Mouse (Mus musculus): ENCODE measurements around the gene Wdr82. TPM values are rescaled to one million over a fixed set of nuclear protein-coding genes. Genes with fewer than 3 reads are reported as not detected.

Gene Wdr82
- polyA plus RNA-seq, 1 experiment from 2014 or later: 27.1 TPM

DNA sequence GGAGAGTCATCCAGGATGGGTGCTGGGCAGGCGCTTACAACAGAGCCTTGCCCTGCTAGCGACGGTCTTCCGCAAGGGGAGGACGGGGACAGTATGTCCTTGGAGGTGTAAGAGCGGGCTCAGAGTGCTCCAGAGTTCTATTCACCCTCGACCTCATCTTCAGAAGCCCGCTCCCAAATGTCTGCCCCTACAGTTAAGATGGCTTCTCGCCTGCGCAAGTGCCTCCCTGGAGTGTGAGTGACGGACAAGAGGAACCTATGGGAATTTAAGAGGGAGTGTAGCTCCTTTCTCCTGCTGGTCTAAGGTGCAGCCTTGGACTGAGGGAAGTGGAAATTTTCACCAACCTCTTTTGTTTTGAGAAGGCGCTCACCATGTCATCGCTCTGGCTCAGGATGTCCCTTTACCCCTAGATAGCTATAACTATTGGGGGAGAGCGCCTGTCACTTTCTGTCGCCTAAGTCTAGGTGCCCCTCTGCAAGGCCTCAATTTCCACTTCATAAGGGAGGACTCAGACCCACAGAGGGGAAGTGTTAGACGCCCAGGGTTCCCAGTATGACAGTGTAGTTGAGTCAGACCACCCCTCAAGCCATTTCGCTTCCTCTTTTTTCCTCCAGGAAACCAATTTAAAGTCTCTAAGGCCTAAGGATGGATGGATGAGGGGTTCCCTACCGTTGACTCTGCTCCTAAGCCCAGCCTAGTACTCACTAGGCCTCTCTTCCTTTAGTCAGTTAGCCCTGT is 29.0 kb downstream of the Wdr82 start, which contains the start of gene Ppm1m:
TSS of gene Ppm1m (minus strand) at position 212 of the 738 bp plus-strand sequence.
- Histone ChIP-seq H3K4me2 (replicated peaks; ENCODE audit: low read depth, low read length) (peak within 1 kb of the TSS; percentile 73), H3K9ac (ENCODE audit: low read depth, low read length) (peak within 1 kb of the TSS; percentile 78), H3K4me1 (ENCODE audit: control insufficient read depth, insufficient read depth, low read length) (peaks cover 30% of the 10 kb centered on the region), H3K27me3 (ENCODE audit: control insufficient read depth, insufficient read depth, low read length) (no peaks in the 10 kb centered on the region), H3K36me3 (ENCODE audit: control insufficient read depth, insufficient read depth, low read length) (peaks cover 14% of the 10 kb centered on the region; the same call in 1 of the 2 replicates), H3K4me3 (ENCODE audit: low read length) (peak within 1 kb of the TSS; percentile 71), H3K9me3 (ENCODE audit: control insufficient read depth, low read length) (no peaks in the 10 kb centered on the region), H3K27ac (ENCODE audit: low read depth, low read length) (peak within 1 kb of the TSS; percentile 47; the same call in 1 of the 2 replicates)
- 38% methylated on average over 18 of the region's 18 CpGs for WGBS
- peak; percentile 1; the same call in 1 of the 2 replicates for ATAC-seq (ENCODE audit: low FRiP score, low TSS enrichment)

DNA sequence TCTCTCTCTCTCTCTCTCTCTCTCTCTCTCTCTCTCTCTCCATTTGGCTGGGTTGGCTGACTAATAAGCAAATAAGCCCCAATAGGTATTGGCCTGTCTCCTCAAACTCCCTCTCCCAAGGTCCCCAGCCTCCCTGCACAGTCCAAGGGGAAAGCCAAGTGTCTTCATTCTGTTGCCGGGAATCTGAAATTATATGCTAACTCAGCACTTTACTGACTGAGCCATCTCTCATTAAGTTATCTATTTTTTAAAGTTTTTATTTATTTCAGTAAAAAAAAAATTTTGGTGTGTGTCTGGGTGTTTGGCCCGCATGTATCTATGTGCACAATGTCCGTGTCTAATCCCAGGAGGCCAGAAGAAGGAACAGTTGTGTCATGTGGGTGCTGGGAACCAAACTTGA is 31.2 kb downstream of the Wdr82 start:
- no peaks in the 10 kb centered on the region for H3K27me3 ChIP-seq (ENCODE audit: control insufficient read depth, insufficient read depth, low read length)
- H3K36me3 ChIP-seq (ENCODE audit: control insufficient read depth, insufficient read depth, low read length): no peaks in the 10 kb centered on the region; the same call in 1 of the 2 replicates
- peak overlapping the region; percentile 37; the same call in 1 of the 2 replicates for H3K9ac ChIP-seq (ENCODE audit: low read depth, low read length)
- ATAC-seq (ENCODE audit: low FRiP score, low TSS enrichment): no peak
- H3K4me3 ChIP-seq (ENCODE audit: low read length): no peak overlapping the region
- no peaks in the 10 kb centered on the region for H3K9me3 ChIP-seq (ENCODE audit: control insufficient read depth, low read length)
- no peak overlapping the region; the same call in 1 of the 2 replicates for H3K27ac ChIP-seq (ENCODE audit: low read depth, low read length)
- WGBS: 89% methylated on average over 3 of the region's 3 CpGs
- peaks cover 31% of the 10 kb centered on the region for H3K4me1 ChIP-seq (ENCODE audit: control insufficient read depth, insufficient read depth, low read length)
- H3K4me2 ChIP-seq (replicated peaks; ENCODE audit: low read depth, low read length): peak overlapping the region; percentile 62; the same call in 1 of the 2 replicates

GRCm38 (mm10) chr9:106202819-106203636 is 32.3 kb downstream of the Wdr82 start, which contains the start of gene Twf2:
Gene Twf2 (plus strand): TSS chr9:106203108.
- Histone ChIP-seq H3K9me3 (ENCODE audit: control insufficient read depth, low read length) (no peaks in the 10 kb centered on the region), H3K9ac (ENCODE audit: low read depth, low read length) (peak within 1 kb of the TSS; percentile 74), H3K36me3 (ENCODE audit: control insufficient read depth, insufficient read depth, low read length) (peaks cover 2% of the 10 kb centered on the region; the same call in 1 of the 2 replicates), H3K27ac (ENCODE audit: low read depth, low read length) (peak within 1 kb of the TSS; percentile 61; the same call in 1 of the 2 replicates), H3K27me3 (ENCODE audit: control insufficient read depth, insufficient read depth, low read length) (no peaks in the 10 kb centered on the region), H3K4me3 (ENCODE audit: low read length) (peak within 1 kb of the TSS; percentile 66), H3K4me1 (ENCODE audit: control insufficient read depth, insufficient read depth, low read length) (peaks cover 26% of the 10 kb centered on the region), H3K4me2 (replicated peaks; ENCODE audit: low read depth, low read length) (peak within 1 kb of the TSS; percentile 62)
- 1% methylated on average over 59 of the region's 61 CpGs for WGBS
- peak; percentile 88 for ATAC-seq (ENCODE audit: low FRiP score, low TSS enrichment)

DNA sequence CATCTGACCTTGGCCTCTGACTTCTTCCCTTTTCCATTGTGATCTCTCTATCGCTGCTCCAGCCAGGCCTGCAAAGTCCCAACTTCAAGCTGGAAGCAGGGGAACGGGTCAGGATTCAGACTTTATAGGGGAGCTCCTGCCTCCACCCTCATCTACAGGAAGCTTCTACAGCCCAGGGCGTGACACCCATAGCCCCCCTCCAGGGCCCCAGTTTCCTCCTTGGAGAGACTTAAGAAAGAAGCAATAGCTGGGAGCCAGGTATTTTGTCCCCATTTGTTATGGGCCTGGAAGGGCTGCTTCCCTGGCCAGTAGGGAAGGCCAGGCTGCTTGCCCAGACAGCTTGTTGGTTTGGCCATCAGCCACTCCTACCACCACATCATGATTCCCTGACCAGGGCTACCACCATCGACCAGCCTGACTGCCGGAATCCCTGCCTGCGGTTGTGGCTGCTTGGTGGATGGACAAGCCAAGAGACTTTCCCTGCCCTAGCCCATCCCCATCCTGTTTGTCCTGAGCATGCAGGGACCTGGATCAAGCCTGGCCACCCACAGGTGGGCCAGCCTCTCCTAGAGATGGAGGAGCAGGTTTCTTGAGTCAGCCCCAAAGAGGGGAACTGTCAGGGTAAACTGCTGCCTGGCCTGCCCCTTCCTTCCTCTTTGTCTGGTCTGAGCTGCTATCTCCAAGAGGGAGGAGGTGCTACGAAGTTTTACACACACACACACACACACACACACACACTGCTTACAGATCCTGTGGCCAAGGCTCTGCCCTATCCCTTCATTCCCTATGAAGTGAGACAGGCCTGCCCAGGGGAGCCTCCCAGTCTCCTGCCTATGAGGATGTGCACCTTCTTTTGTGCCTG is 33.5 kb downstream of the Wdr82 start:
- Histone ChIP-seq H3K36me3 (ENCODE audit: control insufficient read depth, insufficient read depth, low read length) (peaks cover 12% of the 10 kb centered on the region; the same call in 1 of the 2 replicates), H3K9me3 (ENCODE audit: control insufficient read depth, low read length) (no peaks in the 10 kb centered on the region), H3K27ac (ENCODE audit: low read depth, low read length) (no peak overlapping the region), H3K4me1 (ENCODE audit: control insufficient read depth, insufficient read depth, low read length) (peaks cover 24% of the 10 kb centered on the region), H3K27me3 (ENCODE audit: control insufficient read depth, insufficient read depth, low read length) (no peaks in the 10 kb centered on the region), H3K4me3 (ENCODE audit: low read length) (peak overlapping the region; percentile 66), H3K4me2 (replicated peaks; ENCODE audit: low read depth, low read length) (peak overlapping the region; percentile 62), H3K9ac (ENCODE audit: low read depth, low read length) (peak overlapping the region; percentile 74; the same call in 1 of the 2 replicates)
- no peak for ATAC-seq (ENCODE audit: low FRiP score, low TSS enrichment)
- 66% methylated on average over 7 of the region's 7 CpGs for WGBS

- 78% methylated on average over 7 of the region's 7 CpGs for WGBS
- no peak overlapping the region for H3K9ac ChIP-seq (ENCODE audit: low read depth, low read length)
These were observed 35.1 kb downstream of the Wdr82 start for GRCm38 (mm10) chr9:106205713-106206290.

GRCm38 (mm10) chr9:106206515-106206914 is 35.8 kb downstream of the Wdr82 start:
- peaks cover 14% of the 10 kb centered on the region; the same call in 1 of the 2 replicates for H3K36me3 ChIP-seq (ENCODE audit: control insufficient read depth, insufficient read depth, low read length)
- no peak overlapping the region for H3K9ac ChIP-seq (ENCODE audit: low read depth, low read length)
- no peak overlapping the region for H3K27ac ChIP-seq (ENCODE audit: low read depth, low read length)
- H3K4me3 ChIP-seq (ENCODE audit: low read length): no peak overlapping the region
- H3K4me2 ChIP-seq (replicated peaks; ENCODE audit: low read depth, low read length): no peak overlapping the region
- H3K27me3 ChIP-seq (ENCODE audit: control insufficient read depth, insufficient read depth, low read length): no peaks in the 10 kb centered on the region
- 61% methylated on average over 2 of the region's 2 CpGs for WGBS
- peaks cover 22% of the 10 kb centered on the region for H3K4me1 ChIP-seq (ENCODE audit: control insufficient read depth, insufficient read depth, low read length)
- no peaks in the 10 kb centered on the region for H3K9me3 ChIP-seq (ENCODE audit: control insufficient read depth, low read length)
- no peak for ATAC-seq (ENCODE audit: low FRiP score, low TSS enrichment)

More at GRCm38 (mm10) chr9:106205713-106206290, 35.1 kb downstream of the Wdr82 start:
- no peak overlapping the region for H3K27ac ChIP-seq (ENCODE audit: low read depth, low read length)
- no peak overlapping the region for H3K4me3 ChIP-seq (ENCODE audit: low read length)
- ATAC-seq (ENCODE audit: low FRiP score, low TSS enrichment): no peak
- H3K36me3 ChIP-seq (ENCODE audit: control insufficient read depth, insufficient read depth, low read length): peaks cover 14% of the 10 kb centered on the region; the same call in 1 of the 2 replicates
- H3K27me3 ChIP-seq (ENCODE audit: control insufficient read depth, insufficient read depth, low read length): no peaks in the 10 kb centered on the region
- peaks cover 17% of the 10 kb centered on the region for H3K4me1 ChIP-seq (ENCODE audit: control insufficient read depth, insufficient read depth, low read length)
- H3K4me2 ChIP-seq (replicated peaks; ENCODE audit: low read depth, low read length): no peak overlapping the region
- H3K9me3 ChIP-seq (ENCODE audit: control insufficient read depth, low read length): no peaks in the 10 kb centered on the region

- no peak overlapping the region for H3K9ac ChIP-seq (ENCODE audit: low read depth, low read length)
- no peaks in the 10 kb centered on the region for H3K27me3 ChIP-seq (ENCODE audit: control insufficient read depth, insufficient read depth, low read length)
- no peak overlapping the region for H3K4me2 ChIP-seq (replicated peaks; ENCODE audit: low read depth, low read length)
- H3K27ac ChIP-seq (ENCODE audit: low read depth, low read length): no peak overlapping the region
- H3K4me3 ChIP-seq (ENCODE audit: low read length): no peak overlapping the region
- H3K36me3 ChIP-seq (ENCODE audit: control insufficient read depth, insufficient read depth, low read length): peaks cover 23% of the 10 kb centered on the region; the same call in 1 of the 2 replicates
- ATAC-seq (ENCODE audit: low FRiP score, low TSS enrichment): no peak
- WGBS: 71% methylated on average over 5 of the region's 5 CpGs
- H3K9me3 ChIP-seq (ENCODE audit: control insufficient read depth, low read length): no peaks in the 10 kb centered on the region
- H3K4me1 ChIP-seq (ENCODE audit: control insufficient read depth, insufficient read depth, low read length): peaks cover 27% of the 10 kb centered on the region
These were observed 37.5 kb downstream of the Wdr82 start for GRCm38 (mm10) chr9:106208181-106208580.

GRCm38 (mm10) chr9:106209954-106210353 is 39.2 kb downstream of the Wdr82 start:
- WGBS: 97% methylated on average over 4 of the region's 4 CpGs
- Histone ChIP-seq H3K27me3 (ENCODE audit: control insufficient read depth, insufficient read depth, low read length) (no peaks in the 10 kb centered on the region), H3K27ac (ENCODE audit: low read depth, low read length) (no peak overlapping the region), H3K9ac (ENCODE audit: low read depth, low read length) (no peak overlapping the region), H3K9me3 (ENCODE audit: control insufficient read depth, low read length) (no peaks in the 10 kb centered on the region), H3K4me3 (ENCODE audit: low read length) (no peak overlapping the region), H3K36me3 (ENCODE audit: control insufficient read depth, insufficient read depth, low read length) (peaks cover 40% of the 10 kb centered on the region), H3K4me2 (replicated peaks; ENCODE audit: low read depth, low read length) (no peak overlapping the region), H3K4me1 (ENCODE audit: control insufficient read depth, insufficient read depth, low read length) (peaks cover 13% of the 10 kb centered on the region)
- ATAC-seq (ENCODE audit: low FRiP score, low TSS enrichment): no peak

Data from kidney, embryonic 14.5 days (tissue).